Mouse (Mus musculus) testis, adult 2 months (tissue): Measurements from ENCODE around the gene Enox1.

ENCODE experiments used
- CTCF ChIP-seq: fragments of 200-500 bp; IDR thresholded peaks from 2 replicates; pipeline ENCODE4 v1.5.1; 2012; ENCODE audit warnings: low read depth, mild to moderate bottlenecking, inconsistent platforms, low read length, moderate library complexity; ENCODE audit not compliant: control insufficient read depth, insufficient read depth, insufficient replicate concordance
- POLR2A ChIP-seq: fragments of 200-500 bp; IDR thresholded peaks from 2 replicates; pipeline ENCODE4 v1.6.1; 2012; ENCODE audit warnings: low read depth, mild to moderate bottlenecking, inconsistent platforms, low read length, moderate library complexity; ENCODE audit not compliant: control insufficient read depth

DNA sequence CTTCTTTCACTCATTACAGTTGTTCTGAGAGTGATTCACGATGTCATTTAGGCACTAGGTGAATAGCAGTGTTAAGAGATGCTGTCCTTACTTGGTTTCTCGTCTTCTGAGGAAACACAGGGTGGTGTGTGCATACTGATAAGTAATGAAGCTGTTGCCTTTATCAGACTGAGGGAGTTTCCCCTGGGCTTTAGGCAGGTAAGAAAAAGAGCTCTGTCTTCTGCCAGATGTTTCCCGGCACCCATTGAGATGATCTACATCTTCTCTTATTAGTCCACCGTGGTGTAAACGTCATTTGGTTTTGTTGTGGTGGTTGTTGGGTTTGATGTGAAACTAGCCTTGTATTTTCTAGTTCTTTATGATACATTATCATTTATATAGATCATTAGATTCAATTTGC lies 392.4 kb downstream of the Enox1 start:
- TF ChIP-seq CTCF (no peak), POLR2A (no peak)
